Mouse (Mus musculus) forebrain, embryonic 15.5 days (tissue): Measurements from ENCODE around the gene Supt3. TPM values are rescaled to one million over a fixed set of nuclear protein-coding genes. Genes with fewer than 3 reads are reported as not detected.
A peak's percentile ranks its signal among the peaks of the same experiment; 100 is the strongest.

Experiments used
- ATAC-seq: fragments of 200-750 bp; cut with Nextera tagmentation; replicated peaks from 2 replicates; pipeline ENCODE4 v1.8.0; 2017; ENCODE audit warnings: mild to moderate bottlenecking, moderate TSS enrichment, moderate library complexity
- H3K27ac ChIP-seq: fragments of 300-500 bp; sonication (generic); replicated peaks from 2 replicates; pipeline ENCODE4 v1.5.1; 2015; ENCODE audit warnings: mild to moderate bottlenecking, inconsistent platforms
- H3K27me3 ChIP-seq: fragments of 300-500 bp; sonication (generic); 2 replicates; pipeline ENCODE4 v1.6.1; 2015; ENCODE audit warnings: inconsistent platforms
- H3K36me3 ChIP-seq: fragments of 300-500 bp; sonication (generic); 2 replicates; pipeline ENCODE4 v1.6.1; 2015; ENCODE audit warnings: mild to moderate bottlenecking, inconsistent platforms
- H3K4me1 ChIP-seq: fragments of 300-500 bp; sonication (generic); 2 replicates; pipeline ENCODE4 v1.6.1; 2015; ENCODE audit warnings: inconsistent platforms
- H3K4me2 ChIP-seq: fragments of 300-500 bp; sonication (generic); replicated peaks from 2 replicates; pipeline ENCODE4 v1.6.1; 2015; ENCODE audit warnings: mild to moderate bottlenecking, inconsistent platforms
- H3K4me3 ChIP-seq: fragments of 300-500 bp; sonication (generic); 2 replicates; pipeline ENCODE4 v1.5.1; 2015; ENCODE audit warnings: mild to moderate bottlenecking, inconsistent platforms
- H3K9ac ChIP-seq: fragments of 300-500 bp; sonication (generic); replicated peaks from 2 replicates; pipeline ENCODE4 v1.6.1; 2015; ENCODE audit warnings: mild to moderate bottlenecking, inconsistent platforms
- H3K9me3 ChIP-seq: fragments of 300-500 bp; sonication (generic); 2 replicates; pipeline ENCODE4 v1.6.1; 2016; ENCODE audit warnings: inconsistent platforms
- WGBS: fragments of 180-500 bp; shearing (Covaris S2); methylation state at CpG from one replicate; pipeline ENCODE4 v1.1.7; 2015; ENCODE audit warnings: mixed read lengths; 5-methylcytosine and 5-hydroxymethylcytosine counted together
- polyA plus RNA-seq: library from polyadenylated mRNA; unstranded; fragments of >200 nt; fragmentation: Nextera tagmentation; extraction: Ambion mirVana; gene quantifications from 2 replicates; pipeline ENCODE4 v1.2.1, GENCODE M21; 2015

Gene Supt3
- polyA plus RNA-seq, 1 experiment from 2014 or later, result 19.7 TPM

DNA sequence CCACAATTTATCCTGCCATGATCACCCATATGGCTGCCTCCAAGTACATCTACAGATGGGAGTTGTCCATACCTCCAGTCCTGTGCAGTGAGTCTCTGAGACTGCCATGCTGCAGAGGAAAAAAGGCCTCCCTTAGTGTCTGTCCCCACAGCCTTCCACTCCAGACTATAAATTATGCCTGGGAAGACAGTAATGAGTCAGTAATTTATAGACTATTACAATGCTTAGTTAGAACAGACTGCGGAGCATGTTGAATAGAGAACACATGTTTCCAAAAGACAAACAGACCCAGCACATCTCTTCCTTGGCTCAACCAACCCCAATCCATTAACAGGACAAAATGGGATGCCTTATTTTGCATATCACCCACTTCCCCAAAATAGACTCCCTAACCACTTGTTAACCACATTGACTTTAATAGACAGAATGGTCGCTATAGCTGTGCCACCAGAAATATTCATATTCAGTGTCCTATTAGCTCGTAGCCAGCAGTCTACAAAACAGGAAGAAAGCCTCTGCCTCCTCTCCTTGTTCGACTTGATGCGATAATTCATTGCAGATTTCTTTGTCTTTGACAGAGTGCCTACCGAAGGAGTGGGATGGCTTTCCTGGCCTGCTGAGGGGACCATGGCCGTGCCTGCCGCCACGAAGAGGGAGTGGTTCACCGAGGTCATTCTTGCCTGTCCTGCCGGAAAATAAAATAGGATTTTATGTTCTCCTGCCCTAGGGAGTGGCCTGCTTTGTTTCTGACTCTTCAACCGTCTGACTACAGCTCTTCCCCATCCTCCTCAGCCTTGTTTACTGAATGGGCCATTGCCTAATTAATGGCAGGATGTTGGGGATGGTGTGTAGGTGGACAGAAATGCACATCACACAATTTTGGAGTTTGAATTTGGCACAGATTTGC, 341.9 kb downstream of the Supt3 start:
- Histone ChIP-seq H3K36me3 (no peaks in the 10 kb centered on the region), H3K9ac (no peak overlapping the region), H3K4me2 (no peak overlapping the region), H3K9me3 (no peaks in the 10 kb centered on the region), H3K4me3 (no peak overlapping the region), H3K4me1 (peaks cover 3% of the 10 kb centered on the region; the same call in 1 of the 2 replicates), H3K27me3 (no peaks in the 10 kb centered on the region), H3K27ac (no peak overlapping the region)
- 45% methylated on average over 12 of the region's 12 CpGs for WGBS
- ATAC-seq, result 0 out of 2 replicates have a peak, but pooled peaks have one; percentile 32

GRCm38 (mm10) chr17:45119609-45120201, 342.8 kb downstream of the Supt3 start:
- no peaks in the 10 kb centered on the region for H3K27me3 ChIP-seq
- peaks cover 3% of the 10 kb centered on the region; the same call in 1 of the 2 replicates for H3K4me1 ChIP-seq
- 0 out of 2 replicates have a peak overlapping the region, but pooled peaks have one; percentile 9 for H3K27ac ChIP-seq
- no peak overlapping the region for H3K4me3 ChIP-seq
- H3K9ac ChIP-seq, result no peak overlapping the region
- 76% methylated on average over 18 of the region's 18 CpGs for WGBS
- H3K4me2 ChIP-seq, result no peak overlapping the region
- peak; percentile 47; the same call in 1 of the 2 replicates for ATAC-seq
- H3K36me3 ChIP-seq, result no peaks in the 10 kb centered on the region
- H3K9me3 ChIP-seq, result no peaks in the 10 kb centered on the region

DNA sequence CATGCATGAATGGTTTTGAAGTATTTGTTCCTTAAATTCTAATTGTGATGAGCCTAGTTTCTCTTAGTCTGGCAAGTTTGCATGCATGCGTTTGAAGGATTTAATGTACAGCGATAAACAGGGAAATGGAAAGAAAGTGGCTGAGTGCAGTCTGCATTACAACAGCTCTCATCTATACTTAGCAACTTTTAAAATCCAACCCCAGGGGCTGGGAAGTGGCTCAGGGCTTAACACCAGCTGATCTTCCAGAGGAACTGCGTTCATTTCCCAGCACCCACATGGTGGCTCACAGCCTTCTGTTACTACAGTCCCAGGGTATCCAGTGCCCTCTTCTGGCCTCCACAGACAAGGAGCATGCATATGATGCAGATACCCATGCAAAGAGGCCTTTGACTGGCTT, 346.9 kb downstream of the Supt3 start:
- WGBS, result 90% methylated on average over 3 of the region's 3 CpGs
- no peak overlapping the region for H3K4me2 ChIP-seq
- ATAC-seq, result no peak

GRCm38 (mm10) chr17:45128611-45129010, 351.7 kb downstream of the Supt3 start:
- H3K4me1 ChIP-seq, result no peaks in the 10 kb centered on the region
- no peaks in the 10 kb centered on the region for H3K9me3 ChIP-seq
- no peak overlapping the region for H3K4me3 ChIP-seq
- no peaks in the 10 kb centered on the region for H3K36me3 ChIP-seq
- ATAC-seq, result no peak
- H3K9ac ChIP-seq, result no peak overlapping the region
- WGBS, result 85% methylated on average over 4 of the region's 4 CpGs
- H3K27me3 ChIP-seq, result no peaks in the 10 kb centered on the region
- H3K27ac ChIP-seq, result no peak overlapping the region
- H3K4me2 ChIP-seq, result no peak overlapping the region

More for the DNA sequence above, 346.9 kb downstream of the Supt3 start:
- Histone ChIP-seq H3K27ac (no peak overlapping the region), H3K36me3 (no peaks in the 10 kb centered on the region), H3K9me3 (no peaks in the 10 kb centered on the region), H3K4me3 (no peak overlapping the region), H3K4me1 (peaks cover 3% of the 10 kb centered on the region; the same call in 1 of the 2 replicates), H3K27me3 (no peaks in the 10 kb centered on the region), H3K9ac (no peak overlapping the region)

DNA sequence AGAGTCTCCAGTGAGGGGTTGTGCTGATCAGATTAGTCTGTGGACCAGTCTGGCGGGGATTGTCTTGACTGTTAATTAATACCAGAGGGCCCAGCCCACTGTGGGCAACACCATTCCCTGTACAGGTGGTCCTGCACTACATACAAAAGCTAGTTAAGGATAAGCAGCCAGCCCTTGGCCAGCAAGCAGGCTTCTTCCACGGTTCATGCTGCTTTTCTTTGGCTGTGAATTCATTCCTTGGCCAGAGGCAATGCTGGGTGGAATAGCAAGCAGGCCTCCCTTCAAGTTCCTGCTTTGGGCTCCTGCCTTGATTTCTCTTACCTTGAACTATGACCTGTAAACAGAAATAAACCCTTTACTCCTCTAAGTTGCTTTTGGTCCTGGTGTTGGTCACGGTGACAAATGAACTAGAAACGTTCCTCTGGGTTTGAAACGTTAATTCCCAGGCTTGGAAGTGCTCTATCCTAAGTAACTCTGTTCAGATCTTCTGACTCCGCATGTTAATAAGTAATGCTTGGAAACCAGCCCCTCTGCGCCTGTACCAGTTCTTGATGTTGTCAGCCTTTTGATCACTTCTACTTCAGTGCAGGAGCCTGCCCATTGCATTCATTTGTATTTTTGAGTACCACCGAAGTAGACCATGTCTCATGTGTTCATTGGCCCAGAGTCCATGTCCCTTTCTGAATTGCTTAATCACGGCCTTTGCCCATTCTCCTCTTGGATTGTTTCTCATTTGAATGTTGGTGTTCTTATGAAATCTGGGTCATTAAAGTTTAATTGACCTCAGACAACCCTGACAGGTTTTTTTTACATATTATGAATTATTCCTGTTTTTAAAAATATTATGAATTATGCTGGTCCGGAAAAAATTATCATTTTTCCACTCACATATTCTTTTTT, 356.8 kb downstream of the Supt3 start:
- Histone ChIP-seq H3K27me3 (no peaks in the 10 kb centered on the region), H3K4me2 (no peak overlapping the region), H3K4me1 (no peaks in the 10 kb centered on the region), H3K9me3 (no peaks in the 10 kb centered on the region), H3K36me3 (no peaks in the 10 kb centered on the region), H3K27ac (no peak overlapping the region), H3K4me3 (no peak overlapping the region), H3K9ac (no peak overlapping the region)
- WGBS, result 85% methylated on average over 10 of the region's 10 CpGs
- ATAC-seq, result no peak

- Histone ChIP-seq H3K9me3 (no peaks in the 10 kb centered on the region), H3K27ac (no peak overlapping the region), H3K4me2 (no peak overlapping the region), H3K4me1 (no peaks in the 10 kb centered on the region), H3K36me3 (no peaks in the 10 kb centered on the region), H3K9ac (no peak overlapping the region), H3K27me3 (no peaks in the 10 kb centered on the region), H3K4me3 (no peak overlapping the region)
- no peak for ATAC-seq
- WGBS, result 91% methylated on average over 6 of the region's 6 CpGs
Measured at GRCm38 (mm10) chr17:45136491-45136890, 359.5 kb downstream of the Supt3 start.

- 74% methylated on average over 6 of the region's 6 CpGs for WGBS
- Histone ChIP-seq H3K9me3 (no peaks in the 10 kb centered on the region), H3K36me3 (no peaks in the 10 kb centered on the region), H3K4me2 (no peak overlapping the region), H3K4me1 (no peaks in the 10 kb centered on the region), H3K9ac (no peak overlapping the region), H3K27ac (no peak overlapping the region), H3K27me3 (no peaks in the 10 kb centered on the region), H3K4me3 (no peak overlapping the region)
- ATAC-seq, result no peak
Measured at GRCm38 (mm10) chr17:45143043-45143442, 366.1 kb downstream of the Supt3 start.

GRCm38 (mm10) chr17:45144656-45145055, 367.7 kb downstream of the Supt3 start:
- no peak overlapping the region for H3K4me2 ChIP-seq
- H3K4me3 ChIP-seq, result no peak overlapping the region
- ATAC-seq, result no peak
- no peaks in the 10 kb centered on the region for H3K4me1 ChIP-seq
- no peak overlapping the region for H3K9ac ChIP-seq
- no peaks in the 10 kb centered on the region for H3K9me3 ChIP-seq
- no peaks in the 10 kb centered on the region for H3K36me3 ChIP-seq
- 79% methylated on average over 14 of the region's 14 CpGs for WGBS
- no peak overlapping the region for H3K27ac ChIP-seq
- no peaks in the 10 kb centered on the region for H3K27me3 ChIP-seq

- no peaks in the 10 kb centered on the region for H3K9me3 ChIP-seq
- no peaks in the 10 kb centered on the region for H3K36me3 ChIP-seq
- no peak for ATAC-seq
- no peaks in the 10 kb centered on the region for H3K4me1 ChIP-seq
- WGBS, result 75% methylated on average over 17 of the region's 17 CpGs
- H3K4me3 ChIP-seq, result no peak overlapping the region
- H3K9ac ChIP-seq, result no peak overlapping the region
- H3K27ac ChIP-seq, result no peak overlapping the region
- no peaks in the 10 kb centered on the region for H3K27me3 ChIP-seq
- no peak overlapping the region for H3K4me2 ChIP-seq
Measured at GRCm38 (mm10) chr17:45151312-45151929, 374.5 kb downstream of the Supt3 start.

DNA sequence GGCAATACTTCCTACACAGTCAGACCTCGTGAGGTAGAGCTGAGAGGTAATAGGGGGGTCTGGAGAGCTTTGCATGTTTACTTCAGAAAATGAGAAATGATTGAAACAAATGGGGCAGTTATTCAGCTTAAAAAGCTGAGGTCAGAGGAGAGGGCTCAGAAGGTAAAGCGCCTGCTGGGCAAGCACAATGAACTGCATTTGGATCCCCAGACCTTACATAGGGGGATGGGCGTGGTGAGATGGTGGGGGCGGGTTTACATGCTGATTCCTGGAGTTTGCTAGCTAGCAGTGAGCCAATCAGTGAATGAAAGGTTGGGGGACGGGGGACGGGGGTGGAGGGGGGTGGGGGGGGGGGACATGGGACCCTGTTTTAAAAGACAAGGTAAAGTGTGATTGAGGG, 376.8 kb downstream of the Supt3 start:
- H3K4me1 ChIP-seq, result no peaks in the 10 kb centered on the region
- no peaks in the 10 kb centered on the region for H3K9me3 ChIP-seq
- no peaks in the 10 kb centered on the region for H3K27me3 ChIP-seq
- H3K36me3 ChIP-seq, result no peaks in the 10 kb centered on the region
- no peak overlapping the region for H3K9ac ChIP-seq
- WGBS, result 7% methylated on average over 6 of the region's 6 CpGs
- H3K4me2 ChIP-seq, result no peak overlapping the region
- H3K27ac ChIP-seq, result no peak overlapping the region
- no peak for ATAC-seq
- no peak overlapping the region for H3K4me3 ChIP-seq

DNA sequence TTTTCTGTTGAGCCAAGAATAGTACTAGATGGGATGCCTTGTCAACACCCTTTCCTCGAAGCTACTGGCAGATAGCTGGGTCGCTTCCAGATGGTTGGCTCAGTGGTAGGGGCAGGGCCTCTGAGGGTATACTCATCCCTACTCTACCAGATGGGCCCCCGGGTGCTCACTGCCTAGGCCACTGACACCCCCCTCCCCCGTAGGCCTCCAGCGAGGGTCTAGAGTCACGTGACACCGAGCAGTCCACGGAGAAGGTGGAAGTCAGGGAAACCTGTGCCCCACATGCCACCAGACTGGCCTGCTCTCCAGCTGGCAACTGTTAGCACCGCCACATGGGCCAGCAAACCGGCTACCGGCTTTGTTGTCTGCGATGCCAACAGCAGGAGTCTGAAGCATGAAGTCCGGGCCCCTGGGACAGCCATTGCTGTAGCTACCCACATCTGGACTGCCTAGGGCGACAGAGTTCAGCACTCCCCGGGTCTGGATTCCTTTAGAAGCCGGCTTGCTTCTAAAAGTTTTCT, 381.3 kb downstream of the Supt3 start:
- WGBS, result 80% methylated on average over 16 of the region's 16 CpGs
- Histone ChIP-seq H3K4me1 (no peaks in the 10 kb centered on the region), H3K9me3 (no peaks in the 10 kb centered on the region), H3K27ac (no peak overlapping the region), H3K4me2 (no peak overlapping the region), H3K9ac (no peak overlapping the region), H3K36me3 (no peaks in the 10 kb centered on the region), H3K27me3 (no peaks in the 10 kb centered on the region), H3K4me3 (no peak overlapping the region)
- ATAC-seq, result no peak
